Mouse (Mus musculus) mesoderm, embryonic 11.5 days (tissue): Measurements from ENCODE around the gene Ntng1.

ENCODE experiments used
- DNase-seq: peaks from one replicate; pipeline ENCODE4 v3.0.0-alpha.2; 2012; ENCODE audit warnings: low read depth, low spot score

The Ntng1 gene

GRCm38 (mm10) chr3:110143206-110144061, at the start of gene Ntng1:
Gene Ntng1, minus strand, starts transcription at chr3:110144011.
- peak; percentile 53 for DNase-seq

- no peak for DNase-seq
These were observed 43.7 kb upstream of the Ntng1 start for GRCm38 (mm10) chr3:110187401-110187948.

- DNase-seq = no peak
These were observed 5.3 kb upstream of the Ntng1 start for GRCm38 (mm10) chr3:110149089-110149488.

GRCm38 (mm10) chr3:110144301-110145055, 667 bp upstream of the Ntng1 start:
- DNase-seq = no peak

GRCm38 (mm10) chr3:110142314-110143205, 1.3 kb downstream of the Ntng1 start:
- peak; percentile 16 for DNase-seq

- DNase-seq = peak; percentile 68
These were observed 2.2 kb downstream of the Ntng1 start for GRCm38 (mm10) chr3:110141351-110142302.

GRCm38 (mm10) chr3:110136115-110136514, 7.7 kb downstream of the Ntng1 start:
- DNase-seq = no peak

- DNase-seq = no peak
These were observed 10.7 kb downstream of the Ntng1 start for GRCm38 (mm10) chr3:110133150-110133549.

- DNase-seq = no peak
These were observed 11.5 kb downstream of the Ntng1 start for GRCm38 (mm10) chr3:110132289-110132688.

GRCm38 (mm10) chr3:110131043-110131891, 12.5 kb downstream of the Ntng1 start:
- no peak for DNase-seq

GRCm38 (mm10) chr3:110129607-110130006, 14.2 kb downstream of the Ntng1 start:
- peak; percentile 23 for DNase-seq

GRCm38 (mm10) chr3:110105982-110106381, 37.8 kb downstream of the Ntng1 start:
- no peak for DNase-seq

- DNase-seq = no peak
These were observed 49.4 kb downstream of the Ntng1 start for GRCm38 (mm10) chr3:110094407-110094806.

- DNase-seq = no peak
These were observed 49.8 kb downstream of the Ntng1 start for GRCm38 (mm10) chr3:110094003-110094402.

GRCm38 (mm10) chr3:110092521-110092920, 51.3 kb downstream of the Ntng1 start:
- DNase-seq = no peak

- no peak for DNase-seq
These were observed 56.6 kb downstream of the Ntng1 start for GRCm38 (mm10) chr3:110087189-110087588.

GRCm38 (mm10) chr3:110085336-110085735, 58.5 kb downstream of the Ntng1 start:
- DNase-seq = no peak

- no peak for DNase-seq
These were observed 79.0 kb downstream of the Ntng1 start for GRCm38 (mm10) chr3:110064709-110065256.

- no peak for DNase-seq
These were observed 87.9 kb downstream of the Ntng1 start for GRCm38 (mm10) chr3:110055915-110056314.
